Mouse (Mus musculus) liver, postnatal 0 days (tissue): ENCODE measurements around the gene Mars2.

Source experiments
- CTCF ChIP-seq: sonication (generic); IDR thresholded peaks from 2 replicates; pipeline ENCODE4 v1.5.1; 2016; ENCODE audit warnings: antibody characterized with exemption, low read depth
- EP300 ChIP-seq: IDR thresholded peaks from 2 replicates; pipeline ENCODE4 v1.6.1; 2016; ENCODE audit warnings: antibody characterized with exemption, low read depth, mild to moderate bottlenecking

- TF ChIP-seq CTCF, result no peak
- no peak for TF ChIP-seq EP300
These were observed 42.7 kb upstream of the Mars2 start for GRCm38 (mm10) chr1:55194064-55194915.
